Mouse (Mus musculus): ENCODE data around the gene Rap2a. TPM values are rescaled to one million over a fixed set of nuclear protein-coding genes. Genes with fewer than 3 reads are reported as not detected.

The Rap2a gene
- total RNA-seq (2017) = 8.8 and 9.7 TPM in 2 replicates

DNA sequence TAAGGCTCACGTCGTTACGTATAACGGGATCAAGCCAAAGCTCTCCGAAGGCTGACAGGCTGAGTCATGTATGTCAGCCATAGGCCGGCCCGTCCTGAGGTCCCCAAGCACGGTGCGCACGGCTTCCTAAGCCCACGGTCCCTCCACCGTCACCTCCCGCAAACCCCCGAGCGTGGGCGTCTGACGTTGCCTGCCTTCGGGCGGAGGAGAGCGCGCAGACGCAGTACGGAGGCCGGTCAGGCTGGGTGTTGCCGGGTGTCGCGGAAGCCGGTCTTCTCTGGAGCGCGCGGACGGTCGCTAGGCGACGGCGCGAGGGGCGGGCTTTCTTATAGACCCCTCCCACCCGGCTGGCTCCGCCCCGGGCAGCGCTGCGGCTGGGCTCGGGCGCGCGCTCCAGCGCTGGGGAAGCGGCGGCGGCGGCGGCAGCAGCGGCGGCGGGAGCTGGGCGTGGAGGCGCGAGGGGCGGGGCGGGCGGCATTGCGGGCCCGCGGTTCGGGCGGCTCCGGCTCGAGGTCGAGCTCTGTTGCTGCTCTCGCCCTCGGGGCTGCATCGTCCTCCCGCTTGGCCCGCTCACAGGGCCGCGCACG, at the start of gene Rap2a:
Gene Rap2a (plus strand): TSS at position 463 of the 587 bp plus-strand sequence.
- peak; percentile 69 for ATAC-seq (ENCODE audit: extremely low read depth, insufficient number of reproducible peaks, low FRiP score, poor library complexity, severe bottlenecking)

DNA sequence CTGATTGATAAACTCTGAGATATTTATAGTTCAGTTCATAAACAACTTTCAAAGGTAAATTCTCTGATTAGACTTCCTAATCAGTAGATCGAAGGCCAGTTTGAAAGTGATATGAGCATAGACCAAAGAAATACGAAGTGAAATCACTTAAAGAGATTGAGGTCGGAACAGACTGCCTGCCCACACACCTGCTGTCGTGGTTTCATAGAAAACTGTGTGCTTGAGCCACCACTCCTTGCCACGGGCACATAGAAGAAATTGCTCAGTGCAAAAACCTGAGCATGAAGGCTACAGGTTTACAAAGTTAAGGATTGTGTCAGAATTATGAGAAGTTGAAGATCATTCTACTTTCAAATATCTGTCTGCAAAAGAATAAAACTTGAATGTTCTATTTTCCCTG, 49.7 kb upstream of the Rap2a start:
- no peak for ATAC-seq (ENCODE audit: extremely low read depth, insufficient number of reproducible peaks, low FRiP score, poor library complexity, severe bottlenecking)

- no peak for ATAC-seq (ENCODE audit: extremely low read depth, insufficient number of reproducible peaks, low FRiP score, poor library complexity, severe bottlenecking)
Observed at GRCm38 (mm10) chr14:120432773-120433172, 45.5 kb upstream of the Rap2a start.

- no peak for ATAC-seq (ENCODE audit: extremely low read depth, insufficient number of reproducible peaks, low FRiP score, poor library complexity, severe bottlenecking)
Observed at GRCm38 (mm10) chr14:120433931-120434398, 44.3 kb upstream of the Rap2a start.

GRCm38 (mm10) chr14:120434831-120435230, 43.4 kb upstream of the Rap2a start:
- no peak for ATAC-seq (ENCODE audit: extremely low read depth, insufficient number of reproducible peaks, low FRiP score, poor library complexity, severe bottlenecking)

DNA sequence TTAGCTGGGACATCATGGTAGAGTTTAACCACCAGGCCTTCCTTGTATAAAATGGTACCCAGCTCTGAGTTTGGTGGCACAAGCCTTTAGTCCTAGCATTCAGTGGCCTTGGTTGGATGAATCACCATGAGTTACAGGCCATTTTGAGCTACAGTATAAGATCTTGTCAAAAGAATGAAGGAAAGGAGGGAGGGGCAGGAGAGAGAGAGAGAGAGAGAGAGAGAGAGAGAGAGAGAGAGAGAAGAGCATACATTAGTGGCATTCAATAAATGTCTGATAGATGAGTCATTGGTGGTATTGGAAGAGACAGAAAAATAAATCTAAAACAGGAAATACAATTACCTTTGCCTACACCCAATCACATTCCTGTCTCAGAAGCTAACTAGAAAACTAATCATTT, 37.5 kb upstream of the Rap2a start:
- no peak for ATAC-seq (ENCODE audit: extremely low read depth, insufficient number of reproducible peaks, low FRiP score, poor library complexity, severe bottlenecking)

- ATAC-seq (ENCODE audit: extremely low read depth, insufficient number of reproducible peaks, low FRiP score, poor library complexity, severe bottlenecking) = no peak
Observed at GRCm38 (mm10) chr14:120441256-120441655, 37.0 kb upstream of the Rap2a start.

GRCm38 (mm10) chr14:120441836-120442235, 36.4 kb upstream of the Rap2a start:
- no peak for ATAC-seq (ENCODE audit: extremely low read depth, insufficient number of reproducible peaks, low FRiP score, poor library complexity, severe bottlenecking)

- ATAC-seq (ENCODE audit: extremely low read depth, insufficient number of reproducible peaks, low FRiP score, poor library complexity, severe bottlenecking) = no peak
Observed at GRCm38 (mm10) chr14:120454221-120454620, 24.0 kb upstream of the Rap2a start.

GRCm38 (mm10) chr14:120463938-120464727, 14.1 kb upstream of the Rap2a start:
- ATAC-seq (ENCODE audit: extremely low read depth, insufficient number of reproducible peaks, low FRiP score, poor library complexity, severe bottlenecking) = no peak

DNA sequence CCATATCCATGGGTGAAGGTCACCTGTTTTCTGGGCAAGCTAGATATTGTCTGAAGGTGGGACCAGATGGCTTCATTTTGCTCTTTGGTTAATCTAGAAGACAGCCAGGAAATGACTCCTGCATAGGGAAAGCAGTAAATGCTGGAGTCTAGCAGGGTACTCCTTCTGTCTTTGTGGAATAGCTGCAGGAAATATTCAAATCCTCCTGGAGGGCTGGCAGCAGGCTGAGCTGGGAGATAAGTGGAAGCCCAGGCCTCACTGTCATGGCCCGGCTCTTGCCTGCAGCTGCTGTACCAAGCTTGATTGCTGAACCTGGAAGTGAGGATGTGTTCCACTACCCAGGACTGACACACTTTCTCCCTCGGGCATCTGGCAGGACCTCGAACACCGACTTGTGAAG, 11.4 kb upstream of the Rap2a start:
- no peak for ATAC-seq (ENCODE audit: extremely low read depth, insufficient number of reproducible peaks, low FRiP score, poor library complexity, severe bottlenecking)

DNA sequence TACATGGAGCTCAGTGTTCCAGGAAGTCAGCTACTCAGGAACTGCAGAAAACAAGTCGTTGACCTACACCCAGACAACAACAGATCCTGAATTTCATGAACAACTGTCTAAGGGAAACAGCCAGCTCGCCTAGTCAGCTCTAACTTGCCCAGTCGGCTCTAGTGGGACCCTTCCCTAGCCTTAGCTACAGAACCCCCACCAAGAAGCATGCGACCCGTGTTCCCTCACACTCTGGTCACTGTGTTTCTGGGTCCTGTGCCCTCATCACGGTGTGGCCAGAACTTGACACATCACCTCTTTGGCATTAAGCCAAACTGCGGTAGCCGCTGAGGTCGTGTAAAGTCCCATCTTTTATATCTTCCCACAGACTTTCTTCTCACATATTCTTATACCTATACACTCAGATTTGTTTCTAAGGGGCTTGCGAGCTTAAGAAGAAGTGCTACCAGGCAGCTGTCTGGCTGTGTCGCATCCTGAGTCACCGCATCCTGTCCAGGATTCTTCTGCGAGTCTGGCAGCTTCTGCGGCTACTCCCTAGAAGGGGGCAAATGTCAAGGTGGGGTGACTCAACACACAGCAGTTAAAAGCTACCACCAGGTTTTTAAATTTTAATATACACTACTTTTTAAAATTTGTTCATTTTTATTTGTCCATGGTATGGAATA, 9.0 kb upstream of the Rap2a start:
- no peak for ATAC-seq (ENCODE audit: extremely low read depth, insufficient number of reproducible peaks, low FRiP score, poor library complexity, severe bottlenecking)

DNA sequence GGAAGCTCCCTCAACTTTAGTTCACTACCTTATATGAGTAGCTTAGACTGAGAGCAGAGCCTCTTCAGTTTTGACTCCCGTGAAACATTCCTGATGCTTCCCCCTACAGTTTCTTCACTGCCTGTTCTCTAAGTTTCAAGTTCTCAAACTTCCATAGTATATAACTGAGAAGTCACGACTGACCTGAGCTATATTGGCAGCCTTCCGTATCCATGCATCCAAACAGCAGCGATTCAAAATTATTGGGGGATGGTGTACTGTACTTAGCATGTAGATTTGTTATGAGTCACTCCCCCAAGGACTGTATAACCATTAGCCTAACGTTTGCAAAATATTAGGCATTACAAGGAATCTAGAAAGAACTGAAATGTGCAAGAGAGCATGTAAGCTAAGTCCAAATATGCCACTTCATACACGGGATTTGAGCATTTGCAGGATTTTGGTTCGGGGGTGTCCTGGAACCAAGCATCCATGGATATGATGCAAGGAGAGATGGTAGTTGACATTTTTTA, 2.0 kb upstream of the Rap2a start:
- ATAC-seq (ENCODE audit: extremely low read depth, insufficient number of reproducible peaks, low FRiP score, poor library complexity, severe bottlenecking) = no peak

GRCm38 (mm10) chr14:120477288-120477981, 809 bp upstream of the Rap2a start:
- peak; percentile 80 for ATAC-seq (ENCODE audit: extremely low read depth, insufficient number of reproducible peaks, low FRiP score, poor library complexity, severe bottlenecking)

DNA sequence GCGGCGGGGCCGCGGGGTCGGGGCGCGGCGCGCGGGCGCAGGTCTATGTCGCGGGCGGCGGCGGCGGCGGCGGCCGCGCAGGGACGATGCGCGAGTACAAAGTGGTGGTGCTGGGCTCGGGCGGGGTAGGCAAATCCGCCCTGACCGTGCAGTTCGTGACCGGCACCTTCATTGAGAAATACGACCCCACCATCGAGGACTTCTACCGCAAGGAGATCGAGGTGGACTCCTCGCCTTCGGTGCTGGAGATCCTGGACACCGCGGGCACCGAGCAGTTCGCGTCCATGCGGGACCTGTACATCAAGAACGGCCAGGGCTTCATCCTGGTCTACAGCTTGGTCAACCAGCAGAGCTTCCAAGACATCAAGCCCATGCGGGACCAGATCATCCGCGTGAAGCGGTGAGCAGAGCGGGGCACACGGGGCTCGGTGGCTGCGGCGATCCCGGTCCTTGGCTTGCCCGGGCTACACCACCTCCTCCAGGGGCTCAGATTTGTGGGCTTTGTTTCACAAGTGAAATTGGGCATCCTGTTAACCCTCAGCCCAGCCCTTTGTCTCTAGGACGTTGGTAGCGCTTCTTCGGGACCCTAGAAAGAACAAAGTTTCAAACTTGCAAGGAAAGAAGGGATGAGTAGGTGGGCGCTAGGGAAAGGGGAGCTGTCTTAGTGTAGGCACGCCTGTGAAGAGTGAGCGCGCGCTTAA, 547 bp downstream of the Rap2a start:
- no peak for ATAC-seq (ENCODE audit: extremely low read depth, insufficient number of reproducible peaks, low FRiP score, poor library complexity, severe bottlenecking)

- no peak for ATAC-seq (ENCODE audit: extremely low read depth, insufficient number of reproducible peaks, low FRiP score, poor library complexity, severe bottlenecking)
Observed at GRCm38 (mm10) chr14:120480341-120480900, 2.2 kb downstream of the Rap2a start.

GRCm38 (mm10) chr14:120480927-120481326, 2.7 kb downstream of the Rap2a start:
- ATAC-seq (ENCODE audit: extremely low read depth, insufficient number of reproducible peaks, low FRiP score, poor library complexity, severe bottlenecking) = no peak

GRCm38 (mm10) chr14:120484561-120484960, 6.3 kb downstream of the Rap2a start:
- ATAC-seq (ENCODE audit: extremely low read depth, insufficient number of reproducible peaks, low FRiP score, poor library complexity, severe bottlenecking) = no peak

Data from neutrophil, adult 5-6 weeks (primary cell).